Mouse (Mus musculus) embryonic facial prominence, embryonic 15.5 days (tissue): ENCODE data around the gene Mto1. TPM values are rescaled to one million over a fixed set of nuclear protein-coding genes. Genes with fewer than 3 reads are reported as not detected.
A peak's percentile ranks its signal among the peaks of the same experiment; 100 is the strongest.

Experiments
- ATAC-seq: fragments of 200-750 bp; cut with Nextera tagmentation; 2 replicates; pipeline ENCODE4 v1.8.0; 2017; ENCODE audit warnings: low read depth, moderate TSS enrichment; ENCODE audit not compliant: insufficient number of reproducible peaks, low FRiP score, low TSS enrichment
- H3K27ac ChIP-seq: fragments of 300-500 bp; sonication (generic); replicated peaks from 2 replicates; pipeline ENCODE4 v1.5.1; 2015; ENCODE audit warnings: mild to moderate bottlenecking, inconsistent platforms
- H3K27me3 ChIP-seq: fragments of 300-500 bp; sonication (generic); 2 replicates; pipeline ENCODE4 v1.6.1; 2015; ENCODE audit warnings: inconsistent platforms
- H3K36me3 ChIP-seq: fragments of 300-500 bp; sonication (generic); 2 replicates; pipeline ENCODE4 v1.6.1; 2015; ENCODE audit warnings: mild to moderate bottlenecking, inconsistent platforms
- H3K4me1 ChIP-seq: fragments of 300-500 bp; sonication (generic); 2 replicates; pipeline ENCODE4 v1.6.1; 2015; ENCODE audit warnings: inconsistent platforms
- H3K4me2 ChIP-seq: fragments of 300-500 bp; sonication (generic); replicated peaks from 2 replicates; pipeline ENCODE4 v1.6.1; 2015; ENCODE audit warnings: mild to moderate bottlenecking, inconsistent platforms
- H3K4me3 ChIP-seq: fragments of 300-500 bp; sonication (generic); replicated peaks from 2 replicates; pipeline ENCODE4 v1.5.1; 2015; ENCODE audit warnings: mild to moderate bottlenecking, inconsistent platforms
- H3K9ac ChIP-seq: fragments of 300-500 bp; sonication (generic); 2 replicates; pipeline ENCODE4 v1.6.1; 2015; ENCODE audit warnings: inconsistent platforms
- H3K9me3 ChIP-seq: fragments of 300-500 bp; sonication (generic); replicated peaks from 2 replicates; pipeline ENCODE4 v1.6.1; 2016; ENCODE audit warnings: inconsistent platforms
- WGBS: fragments of 180-500 bp; shearing (Covaris S2); methylation state at CpG from one replicate; pipeline ENCODE4 v1.1.7; 2015; 5-methylcytosine and 5-hydroxymethylcytosine counted together
- polyA plus RNA-seq: library from polyadenylated mRNA; unstranded; fragments of >200 nt; fragmentation: Nextera tagmentation; extraction: Ambion mirVana; gene quantifications from 2 replicates; pipeline ENCODE4 v1.2.1, GENCODE M21; 2015

Gene Mto1
- 21.2 and 23.6 TPM in 2 replicates for polyA plus RNA-seq

DNA sequence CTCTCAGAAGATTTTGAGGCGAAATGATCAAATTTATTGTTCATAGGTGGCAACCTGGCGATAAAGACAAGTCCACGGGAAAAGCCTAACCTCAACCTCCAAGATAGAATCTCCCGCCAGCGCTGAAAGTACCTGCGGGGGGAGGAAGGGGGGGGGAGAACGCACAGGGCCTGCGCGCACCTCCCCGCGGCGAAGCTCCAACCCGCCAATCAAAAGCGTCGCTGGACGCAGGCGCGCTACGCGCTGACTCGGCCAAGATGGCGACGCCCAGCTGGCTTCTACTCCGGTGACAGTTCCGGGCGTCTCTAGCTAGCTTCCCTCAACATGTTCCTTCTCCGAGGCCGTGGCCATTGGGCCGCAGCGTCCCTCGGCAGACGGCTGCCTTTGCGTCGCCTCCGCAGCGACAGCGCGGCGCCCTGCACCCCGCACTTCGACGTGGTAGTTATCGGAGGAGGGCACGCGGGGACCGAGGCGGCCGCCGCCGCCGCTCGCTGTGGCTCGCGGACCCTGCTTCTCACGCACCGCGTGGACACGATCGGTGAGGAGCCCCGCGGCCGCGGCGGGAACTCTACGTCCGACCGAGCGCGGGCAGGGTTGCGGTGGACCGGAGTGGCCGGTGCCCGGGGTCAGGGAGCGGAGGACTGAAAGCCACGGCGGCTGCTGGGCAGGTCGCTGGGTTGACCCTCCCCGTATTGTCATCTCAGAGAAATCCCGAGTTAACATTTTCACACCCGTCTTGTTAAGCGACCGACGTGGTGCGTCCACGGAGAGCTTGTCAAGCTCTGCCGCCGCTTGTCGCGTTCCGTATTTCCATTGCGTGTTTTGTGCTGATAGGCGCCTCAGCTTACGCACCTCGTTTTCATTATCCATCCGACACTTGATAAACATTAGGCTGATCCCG is at the start of gene Mto1, which contains the start of gene Gm17324:
Gene Mto1 (plus strand): TSS at position 236 of the 901 bp plus-strand sequence.
Gene Gm17324 (minus strand): TSS at position 814 of the 901 bp plus-strand sequence.
- ATAC-seq = peak; percentile 92
- no peaks in the 10 kb centered on the region for H3K9me3 ChIP-seq
- under 1% methylated on average over 96 of the region's 96 CpGs for WGBS
- peak within 1 kb of the TSS; percentile 93 for H3K27ac ChIP-seq
- H3K27me3 ChIP-seq = peaks cover 25% of the 10 kb centered on the region
- peak within 1 kb of the TSS; percentile 53 for H3K4me2 ChIP-seq
- peak within 1 kb of the TSS; percentile 83 for H3K9ac ChIP-seq
- H3K4me1 ChIP-seq = peaks cover 12% of the 10 kb centered on the region; the same call in 1 of the 2 replicates
- H3K4me3 ChIP-seq = peak within 1 kb of the TSS; percentile 79
- H3K36me3 ChIP-seq = peaks cover 15% of the 10 kb centered on the region

DNA sequence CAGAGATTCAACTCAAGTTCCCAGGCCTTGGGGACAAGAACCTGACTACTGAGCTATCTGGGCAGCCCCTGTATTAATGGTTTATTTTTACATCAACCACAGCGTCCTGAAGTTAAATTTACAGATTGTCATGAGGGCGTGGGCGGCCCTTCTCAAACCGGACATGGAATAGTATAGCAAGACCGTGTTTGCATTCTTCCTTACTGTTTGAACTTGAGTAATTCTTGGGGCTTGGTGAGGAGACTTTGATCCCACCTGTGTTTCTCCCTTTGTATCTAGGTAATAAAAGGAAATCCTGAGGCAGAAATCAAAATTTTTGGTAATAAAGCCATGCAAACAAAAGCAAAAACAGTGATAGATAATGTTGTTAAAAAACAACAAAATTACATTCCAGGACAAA is 47.4 kb upstream of the Mto1 start:
- Histone ChIP-seq H3K27me3 (peaks cover 29% of the 10 kb centered on the region), H3K36me3 (no peaks in the 10 kb centered on the region), H3K4me3 (no peak overlapping the region), H3K9me3 (no peaks in the 10 kb centered on the region), H3K27ac (no peak overlapping the region), H3K9ac (no peak overlapping the region), H3K4me2 (no peak overlapping the region), H3K4me1 (peaks cover 8% of the 10 kb centered on the region)
- 84% methylated on average over 5 of the region's 5 CpGs for WGBS
- no peak for ATAC-seq

DNA sequence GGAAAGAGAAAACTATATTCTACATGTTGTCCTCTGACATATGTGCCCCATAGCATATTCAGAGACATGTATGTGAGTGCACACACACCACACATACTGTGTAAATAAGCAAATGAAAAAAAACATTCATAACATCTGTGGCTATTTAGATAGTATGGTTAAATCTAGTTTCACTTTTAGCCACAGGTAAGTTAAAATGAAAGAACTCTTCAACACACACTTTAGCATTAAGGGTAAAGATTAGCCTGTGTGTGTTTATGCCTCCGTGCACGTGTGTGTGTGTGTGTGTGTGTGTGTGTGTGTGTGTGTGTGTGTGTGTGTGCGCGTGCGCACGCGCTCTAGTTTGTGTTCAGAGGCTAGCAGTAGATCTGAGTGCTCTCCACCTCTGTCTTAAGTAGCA is 46.4 kb upstream of the Mto1 start:
- H3K4me1 ChIP-seq = no peaks in the 10 kb centered on the region
- no peak overlapping the region for H3K4me2 ChIP-seq
- no peak for ATAC-seq
- H3K36me3 ChIP-seq = no peaks in the 10 kb centered on the region
- H3K9me3 ChIP-seq = no peaks in the 10 kb centered on the region
- H3K27ac ChIP-seq = no peak overlapping the region
- H3K27me3 ChIP-seq = peaks cover 19% of the 10 kb centered on the region
- WGBS = 84% methylated on average over 7 of the region's 7 CpGs
- no peak overlapping the region for H3K9ac ChIP-seq
- H3K4me3 ChIP-seq = no peak overlapping the region

DNA sequence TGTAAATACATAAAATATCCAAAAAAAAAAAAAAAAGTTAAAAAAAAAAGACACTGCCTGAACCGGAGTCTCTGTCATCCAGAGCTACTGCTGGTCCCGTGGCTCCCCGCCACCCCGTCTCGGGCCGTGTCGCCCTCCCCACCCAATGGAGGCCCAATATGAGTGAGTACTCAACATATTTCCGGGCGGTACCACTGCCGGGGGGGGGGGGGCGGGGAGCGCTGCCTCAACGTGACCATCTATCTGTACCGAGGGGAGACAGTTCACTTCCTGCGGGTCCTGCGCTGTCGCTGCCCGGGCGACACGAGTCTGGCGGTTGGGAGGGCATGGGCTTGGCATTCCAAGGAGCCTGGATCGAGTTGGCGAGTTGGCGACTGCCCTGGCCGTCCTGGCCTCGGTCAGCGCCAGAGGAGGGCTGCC is 20.6 kb upstream of the Mto1 start:
- H3K27ac ChIP-seq = no peak overlapping the region
- peak overlapping the region; percentile 36 for H3K4me3 ChIP-seq
- H3K36me3 ChIP-seq = no peaks in the 10 kb centered on the region
- ATAC-seq = no peak
- 31% methylated on average over 27 of the region's 27 CpGs for WGBS
- no peaks in the 10 kb centered on the region for H3K9me3 ChIP-seq
- H3K9ac ChIP-seq = no peak overlapping the region
- peak overlapping the region; percentile 57 for H3K4me2 ChIP-seq
- no peaks in the 10 kb centered on the region for H3K4me1 ChIP-seq
- no peaks in the 10 kb centered on the region for H3K27me3 ChIP-seq

DNA sequence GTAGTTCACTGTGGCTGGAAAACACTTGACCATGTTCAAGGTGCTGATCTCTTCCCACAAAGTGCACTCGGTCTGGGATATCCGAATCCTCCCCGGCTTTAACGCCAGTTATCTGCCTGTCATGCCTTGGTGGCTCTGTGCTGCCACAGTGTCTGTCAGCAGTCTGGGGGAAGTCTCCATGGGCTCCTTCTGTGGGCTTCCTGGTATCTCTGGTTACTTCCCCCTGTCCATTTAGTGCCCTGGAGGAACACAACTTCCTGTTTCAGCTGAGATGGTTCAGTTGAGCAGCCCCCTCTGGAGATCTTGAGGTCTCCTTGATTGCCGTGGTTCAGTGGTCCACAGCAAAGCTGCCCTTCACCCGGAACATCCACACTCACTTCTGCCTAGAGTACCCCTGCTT is 19.8 kb upstream of the Mto1 start:
- no peaks in the 10 kb centered on the region for H3K27me3 ChIP-seq
- H3K9me3 ChIP-seq = no peaks in the 10 kb centered on the region
- 69% methylated on average over 6 of the region's 6 CpGs for WGBS
- no peaks in the 10 kb centered on the region for H3K36me3 ChIP-seq
- no peak overlapping the region for H3K27ac ChIP-seq
- no peak overlapping the region for H3K4me3 ChIP-seq
- no peak overlapping the region for H3K9ac ChIP-seq
- H3K4me2 ChIP-seq = no peak overlapping the region
- ATAC-seq = no peak
- H3K4me1 ChIP-seq = no peaks in the 10 kb centered on the region

DNA sequence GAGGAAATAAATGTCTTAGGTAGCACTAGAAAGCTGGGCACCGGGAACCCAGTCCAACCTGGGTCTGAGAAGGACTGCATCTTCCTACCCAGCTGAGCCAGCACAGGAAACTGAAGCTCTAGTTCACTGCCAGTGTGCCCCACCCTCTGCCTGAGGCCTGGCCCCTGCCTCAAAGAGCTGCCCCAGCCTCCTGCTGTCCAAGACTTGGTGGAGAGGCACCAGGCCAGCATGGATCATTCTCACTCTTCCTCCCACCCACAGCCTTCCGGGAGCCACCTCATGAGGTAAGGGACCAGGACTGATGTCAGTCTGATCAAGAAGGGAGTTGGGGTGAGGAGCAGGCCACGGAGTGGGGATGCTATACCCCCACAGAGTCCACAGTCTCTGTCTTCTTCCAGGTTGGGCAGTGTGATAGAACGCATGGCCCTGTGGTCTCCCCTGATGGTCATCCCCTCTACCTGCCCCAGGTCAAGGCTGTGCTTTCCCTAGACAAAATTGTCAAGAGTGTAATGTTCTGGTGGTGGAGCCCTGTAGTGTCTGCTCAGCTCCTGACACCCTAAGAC is 19.1 kb upstream of the Mto1 start:
- H3K27me3 ChIP-seq = no peaks in the 10 kb centered on the region
- H3K4me2 ChIP-seq = no peak overlapping the region
- H3K27ac ChIP-seq = no peak overlapping the region
- H3K4me1 ChIP-seq = no peaks in the 10 kb centered on the region
- no peaks in the 10 kb centered on the region for H3K36me3 ChIP-seq
- H3K4me3 ChIP-seq = no peak overlapping the region
- H3K9me3 ChIP-seq = no peaks in the 10 kb centered on the region
- WGBS = 87% methylated on average over 4 of the region's 4 CpGs
- no peak overlapping the region for H3K9ac ChIP-seq
- no peak; the same call in 1 of the 2 replicates for ATAC-seq

DNA sequence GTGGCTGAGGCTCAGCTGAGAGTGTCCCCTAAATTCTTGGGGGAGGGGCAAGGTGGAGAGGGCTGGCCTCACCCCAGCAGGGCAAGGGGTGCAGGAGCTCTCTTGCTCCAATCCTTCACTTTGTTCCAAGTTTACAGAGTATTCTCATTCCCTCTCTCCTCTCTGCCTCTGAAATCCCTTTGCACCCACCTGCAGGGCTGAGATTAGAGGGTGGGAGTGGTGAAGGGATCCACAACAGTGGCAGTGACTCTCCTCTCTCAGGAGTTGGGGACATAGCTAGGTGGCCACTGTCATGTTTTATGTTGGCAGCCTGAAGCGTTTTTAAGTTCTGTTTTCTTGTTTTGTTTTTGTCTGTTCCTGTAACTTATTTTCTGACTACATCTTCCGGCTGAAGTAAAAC is 18.5 kb upstream of the Mto1 start:
- Histone ChIP-seq H3K4me3 (no peak overlapping the region), H3K9ac (no peak overlapping the region), H3K9me3 (no peaks in the 10 kb centered on the region), H3K4me2 (no peak overlapping the region), H3K4me1 (no peaks in the 10 kb centered on the region), H3K36me3 (no peaks in the 10 kb centered on the region), H3K27me3 (no peaks in the 10 kb centered on the region), H3K27ac (no peak overlapping the region)
- ATAC-seq = no peak
- WGBS = 49% methylated on average over 2 of the region's 2 CpGs

DNA sequence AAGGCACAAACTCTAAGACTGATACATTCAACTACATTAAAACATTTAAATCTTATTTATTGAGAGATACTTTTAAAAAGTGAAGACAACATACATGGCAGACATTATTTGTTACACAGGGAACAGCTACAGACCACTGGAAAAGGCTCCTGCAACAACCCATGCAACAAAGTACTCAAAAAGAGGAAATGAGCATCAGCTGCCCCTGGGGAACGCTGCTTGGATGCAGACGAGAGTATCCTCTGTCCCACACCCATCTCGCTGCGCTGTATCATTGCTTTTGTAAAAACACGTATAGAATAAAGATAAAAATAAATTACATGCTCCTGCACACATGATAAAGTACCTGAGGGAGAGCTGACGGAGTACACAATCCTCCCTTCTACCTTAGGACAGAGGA is 17.5 kb upstream of the Mto1 start:
- no peak overlapping the region for H3K9ac ChIP-seq
- H3K4me2 ChIP-seq = no peak overlapping the region
- H3K4me3 ChIP-seq = no peak overlapping the region
- no peak overlapping the region for H3K27ac ChIP-seq
- H3K27me3 ChIP-seq = no peaks in the 10 kb centered on the region
- H3K36me3 ChIP-seq = no peaks in the 10 kb centered on the region
- H3K4me1 ChIP-seq = no peaks in the 10 kb centered on the region
- H3K9me3 ChIP-seq = no peaks in the 10 kb centered on the region
- WGBS = 70% methylated on average over 6 of the region's 6 CpGs
- no peak for ATAC-seq

DNA sequence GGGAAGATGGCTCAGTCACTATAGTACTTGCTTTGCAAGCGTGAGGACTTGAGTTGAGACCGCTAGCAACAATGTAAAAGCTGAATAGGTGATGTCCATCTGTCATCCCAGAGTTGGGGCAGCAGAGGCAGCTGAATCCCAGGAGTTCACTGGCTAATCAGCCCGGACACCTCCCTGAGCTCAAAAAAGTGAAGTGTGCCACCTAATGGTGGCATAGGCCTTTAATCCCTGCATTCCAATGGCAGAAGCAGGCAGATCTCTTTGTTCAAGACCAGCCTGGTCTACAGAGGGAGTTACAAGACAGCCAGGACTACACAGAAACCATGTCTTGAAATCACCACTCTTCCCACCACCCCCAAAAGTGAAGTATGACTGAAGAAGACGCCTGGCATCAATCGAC is 15.5 kb upstream of the Mto1 start:
- Histone ChIP-seq H3K4me3 (no peak overlapping the region), H3K36me3 (no peaks in the 10 kb centered on the region), H3K4me2 (no peak overlapping the region), H3K4me1 (no peaks in the 10 kb centered on the region), H3K27ac (no peak overlapping the region), H3K27me3 (no peaks in the 10 kb centered on the region), H3K9ac (no peak overlapping the region), H3K9me3 (no peaks in the 10 kb centered on the region)
- WGBS = 88% methylated on average over 5 of the region's 5 CpGs
- ATAC-seq = no peak

DNA sequence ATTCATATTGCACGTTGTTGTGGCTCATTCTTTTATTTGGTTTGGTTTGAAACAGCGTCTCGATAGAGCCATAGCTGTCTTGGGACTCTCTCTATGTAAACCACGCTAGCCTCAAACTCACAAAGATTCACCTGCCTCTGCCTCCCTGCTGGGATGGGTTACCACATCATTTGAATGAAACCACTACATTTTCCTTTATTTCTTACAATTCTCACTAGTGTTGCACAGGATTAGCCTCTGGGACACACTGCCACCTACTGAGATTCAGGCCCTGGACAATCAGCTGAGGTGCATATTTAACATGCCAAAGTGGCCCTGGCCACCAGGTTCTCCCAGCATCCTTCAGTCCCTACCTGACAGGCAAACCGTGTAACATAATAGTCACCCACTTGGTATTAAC is 8.6 kb upstream of the Mto1 start:
- no peak for ATAC-seq
- 60% methylated on average over 5 of the region's 5 CpGs for WGBS
- H3K4me3 ChIP-seq = no peak overlapping the region
- no peak overlapping the region for H3K27ac ChIP-seq
- no peaks in the 10 kb centered on the region for H3K9me3 ChIP-seq
- H3K4me2 ChIP-seq = no peak overlapping the region
- peaks cover 42% of the 10 kb centered on the region for H3K27me3 ChIP-seq
- no peaks in the 10 kb centered on the region for H3K36me3 ChIP-seq
- H3K4me1 ChIP-seq = peaks cover 19% of the 10 kb centered on the region
- no peak overlapping the region for H3K9ac ChIP-seq

DNA sequence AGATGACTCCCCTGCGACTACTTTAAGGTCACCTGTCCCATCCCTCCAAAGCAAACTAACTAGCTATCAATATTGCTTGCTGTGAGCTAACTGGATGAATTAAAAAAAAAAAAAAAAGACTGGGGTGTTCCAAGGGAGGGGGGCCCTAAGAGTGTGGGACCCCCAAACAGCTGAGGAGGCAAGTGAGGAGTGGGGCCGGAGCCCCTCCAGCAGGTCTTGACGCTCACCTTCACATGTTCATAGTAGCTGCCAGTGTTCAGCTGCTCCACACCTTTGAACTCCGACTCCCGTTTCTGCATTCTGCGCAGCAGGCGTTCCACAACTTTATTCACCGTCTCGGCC is 5.8 kb upstream of the Mto1 start:
- H3K27me3 ChIP-seq = peaks cover 56% of the 10 kb centered on the region
- WGBS = 2% methylated on average over 9 of the region's 9 CpGs
- H3K27ac ChIP-seq = no peak overlapping the region
- H3K9ac ChIP-seq = peak overlapping the region; percentile 35
- ATAC-seq = peak; percentile 60; the same call in 1 of the 2 replicates
- H3K4me3 ChIP-seq = peak overlapping the region; percentile 53
- peak overlapping the region; percentile 93 for H3K4me2 ChIP-seq
- peaks cover 19% of the 10 kb centered on the region for H3K4me1 ChIP-seq
- no peaks in the 10 kb centered on the region for H3K9me3 ChIP-seq
- no peaks in the 10 kb centered on the region for H3K36me3 ChIP-seq
